Mouse (Mus musculus) erythroid progenitor cell, adult 5-6 weeks (primary cell): ENCODE measurements around the gene Olfr774. TPM values are rescaled to one million over a fixed set of nuclear protein-coding genes. Genes with fewer than 3 reads are reported as not detected.
"Not testable (repeated sequence)": the region's sequence is repeated elsewhere in the genome, so short reads cannot be mapped to it uniquely, and the experiment has no call there.

Experiments used
- ATAC-seq: replicated peaks from 2 replicates; pipeline ENCODE4 v1.8.0; 2016; ENCODE audit warnings: moderate number of reproducible peaks, mild to moderate bottlenecking, moderate TSS enrichment, inconsistent platforms; ENCODE audit not compliant: poor library complexity, low FRiP score, severe bottlenecking
- total RNA-seq, 2 experiments: library from RNA; stranded (forward) in 1 of 2; stranded (reverse) in 1 of 2; fragments of 150-400 nt in 1 of 2; fragments of 186-747, 209-891 nt in 1 of 2; gene quantifications; 2 replicates each; pipeline versions ENCODE4 v1.2.3 to v1.2.4; 2015 to 2017; ENCODE audit warnings: low replicate concordance in 2 of 2

The Olfr774 gene
- not detected in 2 replicates for total RNA-seq (2015; ENCODE audit: low replicate concordance)
- total RNA-seq (2017; ENCODE audit: low replicate concordance) = not detected in 2 replicates

DNA sequence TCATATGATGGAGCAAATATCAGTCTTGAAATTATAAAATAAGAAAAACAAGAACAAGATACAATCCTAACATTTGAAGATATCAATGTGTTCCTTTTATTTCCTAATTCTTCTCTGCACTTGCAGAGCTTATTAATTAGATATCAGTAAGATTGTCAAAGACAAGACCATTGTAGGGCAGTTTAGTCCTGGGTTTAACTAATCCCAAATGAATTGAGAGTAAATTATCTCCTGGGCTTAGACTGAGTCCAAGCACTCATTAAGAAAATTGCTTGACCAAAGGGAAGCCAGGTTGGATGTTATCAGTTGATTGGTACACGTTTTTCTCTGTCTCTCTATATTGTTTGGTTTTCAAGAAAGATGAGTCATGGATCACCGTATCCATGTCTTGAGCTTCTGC, at the start of gene Olfr774:
Gene Olfr774, plus strand, starts transcription at position 301 of the 400 bp plus-strand sequence.
- no peak for ATAC-seq

- ATAC-seq = not testable (repeated sequence)
Measured at GRCm38 (mm10) chr10:129187319-129187718, 48.7 kb upstream of the Olfr774 start, which contains the start of gene Olfr773. Olfr773 (minus strand) TSS chr10:129187419.

DNA sequence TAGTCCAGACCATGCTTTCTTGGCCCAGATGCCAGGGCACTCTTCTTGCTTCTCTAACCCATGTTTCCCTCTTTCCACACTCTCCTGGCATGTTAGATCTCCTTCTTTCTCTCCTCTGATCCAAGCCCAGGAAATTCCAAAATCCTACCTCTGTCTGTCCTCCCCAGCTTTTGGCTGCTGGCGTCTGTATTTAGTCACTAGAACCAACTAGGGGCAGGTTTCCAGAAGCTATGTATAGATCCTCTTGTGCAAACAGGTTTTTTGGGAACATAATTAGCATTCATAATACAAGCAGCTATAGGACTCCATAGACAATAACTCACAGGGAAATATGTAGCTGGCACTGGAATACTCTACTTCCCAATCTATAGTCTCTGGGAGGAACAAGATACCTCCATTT, 5.3 kb upstream of the Olfr774 start:
- no peak for ATAC-seq

DNA sequence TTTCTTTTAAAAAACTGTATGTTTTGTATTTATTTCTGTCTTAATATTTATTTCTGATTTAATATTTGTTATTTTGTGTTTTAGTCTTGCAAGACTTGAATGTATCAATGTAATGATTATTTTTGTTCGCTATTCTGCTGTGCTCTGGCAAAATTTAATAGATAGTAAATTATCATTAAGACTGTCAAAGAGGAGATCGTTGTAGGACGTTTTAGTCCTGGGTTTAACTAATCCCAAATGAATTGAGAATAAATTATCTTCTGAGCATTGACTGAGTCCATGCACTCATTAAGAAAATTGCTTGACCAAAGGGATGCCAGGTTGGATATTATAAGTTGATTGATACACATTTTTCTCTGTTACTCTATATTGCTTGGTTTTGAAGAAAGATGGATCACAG, 12.1 kb downstream of the Olfr774 start, which contains the start of gene Olfr775:
Gene Olfr775, plus strand, starts transcription at position 301 of the 400 bp plus-strand sequence.
- no peak for ATAC-seq

- ATAC-seq = no peak
Measured at GRCm38 (mm10) chr10:129258827-129259226, 22.8 kb downstream of the Olfr774 start, which contains the start of gene Olfr776. Olfr776 (plus strand) TSS chr10:129259127.

GRCm38 (mm10) chr10:129271081-129271535, 35.1 kb downstream of the Olfr774 start, which contains the start of gene Olfr777:
Olfr777 (minus strand) TSS chr10:129271485.
- ATAC-seq = no peak

Other genes starting within 250 kb of the Olfr774 start
- gene Olfr9, start 246.8 kb upstream of the Olfr774 start, total RNA-seq (2015; ENCODE audit: low replicate concordance) = not detected in 2 replicates
- gene Olfr9, start 246.8 kb upstream of the Olfr774 start, total RNA-seq (2017; ENCODE audit: low replicate concordance) = not detected in 2 replicates
- gene Olfr763, start 225.4 kb upstream of the Olfr774 start, total RNA-seq (2015; ENCODE audit: low replicate concordance) = not detected in 2 replicates
- not detected in 2 replicates for gene Olfr763, start 225.4 kb upstream of the Olfr774 start, total RNA-seq (2017; ENCODE audit: low replicate concordance)
- not detected in 2 replicates for gene Olfr764-ps1, start 196.3 kb upstream of the Olfr774 start, total RNA-seq (2015; ENCODE audit: low replicate concordance)
- not detected in 2 replicates for gene Olfr764-ps1, start 196.3 kb upstream of the Olfr774 start, total RNA-seq (2017; ENCODE audit: low replicate concordance)
- gene Olfr765, start 186.2 kb upstream of the Olfr774 start, total RNA-seq (2015; ENCODE audit: low replicate concordance) = not detected in 2 replicates
- not detected in 2 replicates for gene Olfr765, start 186.2 kb upstream of the Olfr774 start, total RNA-seq (2017; ENCODE audit: low replicate concordance)
- not detected in 2 replicates for gene Olfr766-ps1, start 167.2 kb upstream of the Olfr774 start, total RNA-seq (2015; ENCODE audit: low replicate concordance)
- not detected in 2 replicates for gene Olfr766-ps1, start 167.2 kb upstream of the Olfr774 start, total RNA-seq (2017; ENCODE audit: low replicate concordance)
- not detected in 2 replicates for gene Olfr767, start 153.3 kb upstream of the Olfr774 start, total RNA-seq (2015; ENCODE audit: low replicate concordance)
- gene Olfr767, start 153.3 kb upstream of the Olfr774 start, total RNA-seq (2017; ENCODE audit: low replicate concordance) = not detected in 2 replicates
- not detected in 2 replicates for gene Olfr768, start 136.8 kb upstream of the Olfr774 start, total RNA-seq (2015; ENCODE audit: low replicate concordance)
- not detected in 2 replicates for gene Olfr768, start 136.8 kb upstream of the Olfr774 start, total RNA-seq (2017; ENCODE audit: low replicate concordance)
- not detected in 2 replicates for gene Olfr769, start 118.3 kb upstream of the Olfr774 start, total RNA-seq (2015; ENCODE audit: low replicate concordance)
- gene Olfr769, start 118.3 kb upstream of the Olfr774 start, total RNA-seq (2017; ENCODE audit: low replicate concordance) = not detected in 2 replicates
- gene Olfr770, start 97.2 kb upstream of the Olfr774 start, total RNA-seq (2015; ENCODE audit: low replicate concordance) = not detected in 2 replicates
- gene Olfr770, start 97.2 kb upstream of the Olfr774 start, total RNA-seq (2017; ENCODE audit: low replicate concordance) = not detected in 2 replicates
- gene Olfr771, start 71.5 kb upstream of the Olfr774 start, total RNA-seq (2015; ENCODE audit: low replicate concordance) = not detected in 2 replicates
- gene Olfr771, start 71.5 kb upstream of the Olfr774 start, total RNA-seq (2017; ENCODE audit: low replicate concordance) = not detected in 2 replicates
- gene Olfr772, start 58.3 kb upstream of the Olfr774 start, total RNA-seq (2015; ENCODE audit: low replicate concordance) = not detected in 2 replicates
- not detected in 2 replicates for gene Olfr772, start 58.3 kb upstream of the Olfr774 start, total RNA-seq (2017; ENCODE audit: low replicate concordance)
- gene Olfr773, start 48.8 kb upstream of the Olfr774 start, total RNA-seq (2015; ENCODE audit: low replicate concordance) = not detected in 2 replicates
- gene Olfr773, start 48.8 kb upstream of the Olfr774 start, total RNA-seq (2017; ENCODE audit: low replicate concordance) = not detected in 2 replicates
- gene Olfr775, start 12.2 kb downstream of the Olfr774 start, total RNA-seq (2015; ENCODE audit: low replicate concordance) = not detected in 2 replicates
- gene Olfr775, start 12.2 kb downstream of the Olfr774 start, total RNA-seq (2017; ENCODE audit: low replicate concordance) = not detected in 2 replicates
- gene Olfr776, start 22.9 kb downstream of the Olfr774 start, total RNA-seq (2015; ENCODE audit: low replicate concordance) = not detected in 2 replicates
- not detected in 2 replicates for gene Olfr776, start 22.9 kb downstream of the Olfr774 start, total RNA-seq (2017; ENCODE audit: low replicate concordance)
- not detected in 2 replicates for gene Olfr777, start 35.3 kb downstream of the Olfr774 start, total RNA-seq (2015; ENCODE audit: low replicate concordance)
- gene Olfr777, start 35.3 kb downstream of the Olfr774 start, total RNA-seq (2017; ENCODE audit: low replicate concordance) = not detected in 2 replicates
- gene Olfr780, start 81.9 kb downstream of the Olfr774 start, total RNA-seq (2015; ENCODE audit: low replicate concordance) = not detected in 2 replicates
- not detected in 2 replicates for gene Olfr780, start 81.9 kb downstream of the Olfr774 start, total RNA-seq (2017; ENCODE audit: low replicate concordance)
- gene Olfr781, start 92.7 kb downstream of the Olfr774 start, total RNA-seq (2015; ENCODE audit: low replicate concordance) = not detected in 2 replicates
- gene Olfr781, start 92.7 kb downstream of the Olfr774 start, total RNA-seq (2017; ENCODE audit: low replicate concordance) = not detected in 2 replicates
- gene Olfr782, start 112.6 kb downstream of the Olfr774 start, total RNA-seq (2015; ENCODE audit: low replicate concordance) = not detected in 2 replicates
- gene Olfr782, start 112.6 kb downstream of the Olfr774 start, total RNA-seq (2017; ENCODE audit: low replicate concordance) = not detected in 2 replicates
- 0.42 TPM in 1 of 2 replicates, not detected in the other for gene Olfr784, start 147.9 kb downstream of the Olfr774 start, total RNA-seq (2015; ENCODE audit: low replicate concordance)
- gene Olfr784, start 147.9 kb downstream of the Olfr774 start, total RNA-seq (2017; ENCODE audit: low replicate concordance) = not detected in 2 replicates
- not detected in 2 replicates for gene Olfr785, start 169.2 kb downstream of the Olfr774 start, total RNA-seq (2015; ENCODE audit: low replicate concordance)
- gene Olfr785, start 169.2 kb downstream of the Olfr774 start, total RNA-seq (2017; ENCODE audit: low replicate concordance) = not detected in 2 replicates
- gene Olfr786, start 191.1 kb downstream of the Olfr774 start, total RNA-seq (2015; ENCODE audit: low replicate concordance) = not detected in 2 replicates
- gene Olfr786, start 191.1 kb downstream of the Olfr774 start, total RNA-seq (2017; ENCODE audit: low replicate concordance) = not detected in 2 replicates
- not detected in 2 replicates for gene Olfr787, start 225.7 kb downstream of the Olfr774 start, total RNA-seq (2015; ENCODE audit: low replicate concordance)
- gene Olfr787, start 225.7 kb downstream of the Olfr774 start, total RNA-seq (2017; ENCODE audit: low replicate concordance) = not detected in 2 replicates
- gene Olfr788, start 234.8 kb downstream of the Olfr774 start, total RNA-seq (2015; ENCODE audit: low replicate concordance) = not detected in 2 replicates
- gene Olfr788, start 234.8 kb downstream of the Olfr774 start, total RNA-seq (2017; ENCODE audit: low replicate concordance) = not detected in 2 replicates
- not detected in 2 replicates for gene Olfr789, start 248.5 kb downstream of the Olfr774 start, total RNA-seq (2015; ENCODE audit: low replicate concordance)
- gene Olfr789, start 248.5 kb downstream of the Olfr774 start, total RNA-seq (2017; ENCODE audit: low replicate concordance) = not detected in 2 replicates